Mouse (Mus musculus) megakaryocyte progenitor cell, adult 5-6 weeks (primary cell): ENCODE data around the gene Clic3. TPM values are rescaled to one million over a fixed set of nuclear protein-coding genes. Genes with fewer than 3 reads are reported as not detected.

Source experiments
- ATAC-seq: replicated peaks from 2 replicates; pipeline ENCODE4 v1.8.0; 2016; ENCODE audit warnings: mild to moderate bottlenecking, moderate TSS enrichment, inconsistent platforms; ENCODE audit not compliant: poor library complexity
- total RNA-seq, 2 experiments: library from RNA; stranded (forward) in 1 of 2; stranded (reverse) in 1 of 2; fragments of 157-497, 149-512 nt in 1 of 2; fragments of 200-1000 nt in 1 of 2; gene quantifications; 2 replicates each; pipeline versions ENCODE4 v1.2.3 to v1.2.4; 2015 to 2017

The Clic3 gene
- total RNA-seq, 2 experiments from 2014 or later, result not detected

- no peak for ATAC-seq
These were observed 49.2 kb downstream of the Clic3 start for GRCm38 (mm10) chr2:25505860-25506259.

GRCm38 (mm10) chr2:25506964-25507363, 50.3 kb downstream of the Clic3 start:
- ATAC-seq, result peak; percentile 90

Other genes with a start within 250 kb of the Clic3 start
Only the 30 nearest of the 44 such genes appear.
- gene Tprn, start 194.2 kb upstream of the Clic3 start, total RNA-seq (2015), result 7.9 and 13.3 TPM in 2 replicates
- gene Tprn, start 194.2 kb upstream of the Clic3 start, total RNA-seq (2017), result 7.6 and 9.2 TPM in 2 replicates
- 136 and 148 TPM in 2 replicates for gene Ssna1, start 184.4 kb upstream of the Clic3 start, total RNA-seq (2015)
- gene Ssna1, start 184.4 kb upstream of the Clic3 start, total RNA-seq (2017), result 71.3 and 92.7 TPM in 2 replicates
- gene Anapc2, start 184.4 kb upstream of the Clic3 start, total RNA-seq (2015), result 28.3 and 34.4 TPM in 2 replicates
- 36.5 and 42.4 TPM in 2 replicates for gene Anapc2, start 184.4 kb upstream of the Clic3 start, total RNA-seq (2017)
- not detected in 2 replicates for gene Tmem210, start 168.7 kb upstream of the Clic3 start, total RNA-seq (2015)
- not detected in 2 replicates for gene Tmem210, start 168.7 kb upstream of the Clic3 start, total RNA-seq (2017)
- not detected in 2 replicates for gene Lrrc26, start 166.9 kb upstream of the Clic3 start, total RNA-seq (2015)
- not detected in 2 replicates for gene Lrrc26, start 166.9 kb upstream of the Clic3 start, total RNA-seq (2017)
- not detected in 2 replicates for gene Grin1, start 137.7 kb upstream of the Clic3 start, total RNA-seq (2015)
- gene Grin1, start 137.7 kb upstream of the Clic3 start, total RNA-seq (2017), result not detected in 2 replicates
- 19.1 and 23.4 TPM in 2 replicates for gene Man1b1, start 124.5 kb upstream of the Clic3 start, total RNA-seq (2015)
- gene Man1b1, start 124.5 kb upstream of the Clic3 start, total RNA-seq (2017), result 42.5 and 52.1 TPM in 2 replicates
- gene Dpp7, start 100.5 kb upstream of the Clic3 start, total RNA-seq (2015), result 15.8 and 16.3 TPM in 2 replicates
- gene Dpp7, start 100.5 kb upstream of the Clic3 start, total RNA-seq (2017), result 19.1 and 32.9 TPM in 2 replicates
- gene Uap1l1, start 91.2 kb upstream of the Clic3 start, total RNA-seq (2015), result 42.2 and 60.4 TPM in 2 replicates
- gene Uap1l1, start 91.2 kb upstream of the Clic3 start, total RNA-seq (2017), result 13.6 and 14.5 TPM in 2 replicates
- 6.0 and 10.8 TPM in 2 replicates for gene Sapcd2, start 84.5 kb upstream of the Clic3 start, total RNA-seq (2015)
- 5.8 and 6.7 TPM in 2 replicates for gene Sapcd2, start 84.5 kb upstream of the Clic3 start, total RNA-seq (2017)
- not detected in 2 replicates for gene Entpd2, start 61.0 kb upstream of the Clic3 start, total RNA-seq (2015)
- gene Entpd2, start 61.0 kb upstream of the Clic3 start, total RNA-seq (2017), result not detected in 2 replicates
- 1.5 TPM in 1 of 2 replicates, not detected in the other for gene Npdc1, start 57.5 kb upstream of the Clic3 start, total RNA-seq (2015)
- 0.27 TPM in 1 of 2 replicates, not detected in the other for gene Npdc1, start 57.5 kb upstream of the Clic3 start, total RNA-seq (2017)
- 11.1 and 12.5 TPM in 2 replicates for gene Fut7, start 33.6 kb upstream of the Clic3 start, total RNA-seq (2015)
- 21.4 and 24.2 TPM in 2 replicates for gene Fut7, start 33.6 kb upstream of the Clic3 start, total RNA-seq (2017)
- 66.7 and 70.5 TPM in 2 replicates for gene Abca2, start 28.1 kb upstream of the Clic3 start, total RNA-seq (2015)
- gene Abca2, start 28.1 kb upstream of the Clic3 start, total RNA-seq (2017), result 26.9 and 29.5 TPM in 2 replicates
- gene Paxx, start 4.3 kb downstream of the Clic3 start, total RNA-seq (2015), result 32.8 and 40.9 TPM in 2 replicates
- gene Paxx, start 4.3 kb downstream of the Clic3 start, total RNA-seq (2017), result 15.3 and 21.3 TPM in 2 replicates
- gene Ptgds, start 13.2 kb downstream of the Clic3 start, total RNA-seq (2015), result 0.42 TPM in 1 of 2 replicates, not detected in the other
- gene Ptgds, start 13.2 kb downstream of the Clic3 start, total RNA-seq (2017), result not detected in 2 replicates
- gene Lcn12, start 37.1 kb downstream of the Clic3 start, total RNA-seq (2015), result 0.27 TPM in 1 of 2 replicates, not detected in the other
- not detected in 2 replicates for gene Lcn12, start 37.1 kb downstream of the Clic3 start, total RNA-seq (2017)
- gene Fbxw5, start 43.9 kb downstream of the Clic3 start, total RNA-seq (2015), result 27.1 and 27.6 TPM in 2 replicates
- 25.1 and 27.4 TPM in 2 replicates for gene Fbxw5, start 43.9 kb downstream of the Clic3 start, total RNA-seq (2017)
- gene C8g, start 44.9 kb downstream of the Clic3 start, total RNA-seq (2015), result 2.6 and 5.6 TPM in 2 replicates
- 0.81 and 3.8 TPM in 2 replicates for gene C8g, start 44.9 kb downstream of the Clic3 start, total RNA-seq (2017)
- gene Traf2, start 90.1 kb downstream of the Clic3 start, total RNA-seq (2015), result 9.7 and 10.8 TPM in 2 replicates
- 13.7 and 14.2 TPM in 2 replicates for gene Traf2, start 90.1 kb downstream of the Clic3 start, total RNA-seq (2017)
- gene Edf1, start 101.0 kb downstream of the Clic3 start, total RNA-seq (2015), result 141 and 144 TPM in 2 replicates
- 95.5 and 128 TPM in 2 replicates for gene Edf1, start 101.0 kb downstream of the Clic3 start, total RNA-seq (2017)
- gene Mamdc4, start 118.0 kb downstream of the Clic3 start, total RNA-seq (2015), result 0.42 and 0.86 TPM in 2 replicates
- 0.12 and 9.3 TPM in 2 replicates for gene Mamdc4, start 118.0 kb downstream of the Clic3 start, total RNA-seq (2017)
- gene Phpt1, start 118.4 kb downstream of the Clic3 start, total RNA-seq (2015), result 48.1 and 56.5 TPM in 2 replicates
- 29.6 and 35.4 TPM in 2 replicates for gene Phpt1, start 118.4 kb downstream of the Clic3 start, total RNA-seq (2017)
- not detected in 2 replicates for gene Ajm1, start 124.9 kb downstream of the Clic3 start, total RNA-seq (2015)
- 0.10 TPM in 1 of 2 replicates, not detected in the other for gene Ajm1, start 124.9 kb downstream of the Clic3 start, total RNA-seq (2017)
- 37.4 and 49.5 TPM in 2 replicates for gene Rabl6, start 151.7 kb downstream of the Clic3 start, total RNA-seq (2015)
- 54.9 and 86.7 TPM in 2 replicates for gene Rabl6, start 151.7 kb downstream of the Clic3 start, total RNA-seq (2017)
- not detected in 2 replicates for gene Ccdc183, start 160.8 kb downstream of the Clic3 start, total RNA-seq (2015)
- gene Ccdc183, start 160.8 kb downstream of the Clic3 start, total RNA-seq (2017), result not detected in 2 replicates
- 9.9 and 17.4 TPM in 2 replicates for gene Tmem141, start 165.2 kb downstream of the Clic3 start, total RNA-seq (2015)
- gene Tmem141, start 165.2 kb downstream of the Clic3 start, total RNA-seq (2017), result 18.1 and 18.6 TPM in 2 replicates
- 0.68 and 1.4 TPM in 2 replicates for gene Fcna, start 171.2 kb downstream of the Clic3 start, total RNA-seq (2015)
- gene Fcna, start 171.2 kb downstream of the Clic3 start, total RNA-seq (2017), result 0.50 and 1.7 TPM in 2 replicates
- gene Lcn8, start 196.3 kb downstream of the Clic3 start, total RNA-seq (2015), result not detected in 2 replicates
- not detected in 2 replicates for gene Lcn8, start 196.3 kb downstream of the Clic3 start, total RNA-seq (2017)
- gene Lcn5, start 201.1 kb downstream of the Clic3 start, total RNA-seq (2015), result not detected in 2 replicates
- gene Lcn5, start 201.1 kb downstream of the Clic3 start, total RNA-seq (2017), result not detected in 2 replicates